8 mouse cellular contexts compared by ENCODE assay signal in genomic region chr10:80131316-80131951, GRCm38 (mm10). TPM values are rescaled to one million over a fixed set of nuclear protein-coding genes. Genes with fewer than 3 reads are reported as not detected.
DNase-seq lines count a peak whose midpoint lies in the region; ATAC-seq lines count a peak whose summit lies in the region.

No protein-coding gene starts in this region.

- peaks cover 7% of the 10 kb centered on the region for H3K27me3 ChIP-seq in kidney, embryonic 14.5 days (ENCODE audit: control insufficient read depth, insufficient read depth, low read length)
- peaks cover 20% of the 10 kb centered on the region for H3K27me3 ChIP-seq in embryonic facial prominence, embryonic 12.5 days

- H3K9ac ChIP-seq in kidney, embryonic 14.5 days (ENCODE audit: low read depth, low read length) = peak overlapping the region; percentile 42; the same call in 1 of the 2 replicates
- peak overlapping the region; percentile 47 for H3K9ac ChIP-seq in embryonic facial prominence, embryonic 12.5 days

- no peak overlapping the region for H3K4me3 ChIP-seq in kidney, embryonic 14.5 days (ENCODE audit: low read length)
- H3K4me3 ChIP-seq in embryonic facial prominence, embryonic 12.5 days = peak overlapping the region; percentile 27

- no peak overlapping the region for H3K27ac ChIP-seq in kidney, embryonic 14.5 days (ENCODE audit: low read depth, low read length)
- H3K27ac ChIP-seq in embryonic facial prominence, embryonic 12.5 days = peak overlapping the region; percentile 30; the same call in 1 of the 2 replicates

- H3K36me3 ChIP-seq in kidney, embryonic 14.5 days (ENCODE audit: control insufficient read depth, insufficient read depth, low read length) = peaks cover 61% of the 10 kb centered on the region
- H3K36me3 ChIP-seq in embryonic facial prominence, embryonic 12.5 days = peaks cover 81% of the 10 kb centered on the region

- H3K4me1 ChIP-seq in kidney, embryonic 14.5 days (ENCODE audit: control insufficient read depth, insufficient read depth, low read length) = peaks cover 21% of the 10 kb centered on the region
- H3K4me1 ChIP-seq in embryonic facial prominence, embryonic 12.5 days = peaks cover 18% of the 10 kb centered on the region

- DNase-seq in kidney, adult 18-20 months = no peak
- peak; percentile 72 for DNase-seq in ZHBTc4 (ENCODE audit: low read depth, low spot score)
- peak; percentile 64 to 74 for DNase-seq in left cerebral cortex, postnatal 25 days (ENCODE audit: low spot score in 2 of 2)
- DNase-seq in neural tube, embryonic 10.5 days (ENCODE audit: extremely low spot score, low spot score) = peak; percentile 61
- DNase-seq in thymus, postnatal 25 days = no peak
- DNase-seq in heart, postnatal 25 days (ENCODE audit: low spot score) = no peak

- intact Hi-C loops in left cerebral cortex, postnatal 25 days (cut with DNase I) = no loop called here
- intact Hi-C loops in heart, postnatal 25 days (cut with DNase I) = no loop called here

- WGBS in kidney, embryonic 14.5 days = 10% methylated on average over 52 of the region's 55 CpGs
- 14% methylated on average over 55 of the region's 55 CpGs for WGBS in embryonic facial prominence, embryonic 12.5 days

- H3K4me2 ChIP-seq in kidney, embryonic 14.5 days (replicated peaks; ENCODE audit: low read depth, low read length) = peak overlapping the region; percentile 39
- H3K4me2 ChIP-seq in embryonic facial prominence, embryonic 12.5 days (replicated peaks) = peak overlapping the region; percentile 48

- ATAC-seq in kidney, embryonic 14.5 days (ENCODE audit: low FRiP score, low TSS enrichment) = peak; percentile 56
- no peak for ATAC-seq in embryonic facial prominence, embryonic 12.5 days (ENCODE audit: insufficient number of reproducible peaks, insufficient read depth, low FRiP score, low TSS enrichment)

- H3K9me3 ChIP-seq in kidney, embryonic 14.5 days (ENCODE audit: control insufficient read depth, low read length) = no peaks in the 10 kb centered on the region
- H3K9me3 ChIP-seq in embryonic facial prominence, embryonic 12.5 days = no peaks in the 10 kb centered on the region

RNA-seq across cellular contexts. Expression of gene Atp5d, which starts 7.0 kb away (rescaled TPM):
- polyA plus RNA-seq in kidney, embryonic 14.5 days (2014; fragmentation: Nextera tagmentation; extraction: Ambion mirVana) = 519 and 582 TPM in 2 replicates
- 457 and 481 TPM in 2 replicates for polyA plus RNA-seq in embryonic facial prominence, embryonic 12.5 days (2016; fragmentation: Nextera tagmentation; extraction: Ambion mirVana)
- total RNA-seq in left cerebral cortex, postnatal 25 days (2021) = 100 to 1,000 TPM; 372 to 381 TPM
- total RNA-seq in heart, postnatal 25 days (2021) = 1,000 to 10,000 TPM; 1,252 to 1,264 TPM

RNA-seq across cellular contexts. Expression of gene Cbarp, which starts 9.2 kb away (rescaled TPM):
- polyA plus RNA-seq in kidney, embryonic 14.5 days (2014; fragmentation: Nextera tagmentation; extraction: Ambion mirVana) = 8.1 and 8.4 TPM in 2 replicates
- polyA plus RNA-seq in embryonic facial prominence, embryonic 12.5 days (2016; fragmentation: Nextera tagmentation; extraction: Ambion mirVana) = 8.4 and 8.5 TPM in 2 replicates
- 100 to 1,000 TPM; 487 TPM for total RNA-seq in left cerebral cortex, postnatal 25 days (2021)
- total RNA-seq in heart, postnatal 25 days (2021) = 1 to 10 TPM; 2.4 to 3.1 TPM

RNA-seq across cellular contexts. Expression of gene Stk11, which starts 15.8 kb away (rescaled TPM):
- 26.6 and 42.0 TPM in 2 replicates for polyA plus RNA-seq in kidney, embryonic 14.5 days (2014; fragmentation: Nextera tagmentation; extraction: Ambion mirVana)
- 17.2 and 18.5 TPM in 2 replicates for polyA plus RNA-seq in embryonic facial prominence, embryonic 12.5 days (2016; fragmentation: Nextera tagmentation; extraction: Ambion mirVana)
- 10 to 100 TPM; 92.1 to 95.0 TPM for total RNA-seq in left cerebral cortex, postnatal 25 days (2021)
- total RNA-seq in heart, postnatal 25 days (2021) = 100 to 1,000 TPM; 133 to 138 TPM

RNA-seq across cellular contexts. Expression of gene Midn, which starts 16.6 kb away (rescaled TPM):
- polyA plus RNA-seq in kidney, embryonic 14.5 days (2014; fragmentation: Nextera tagmentation; extraction: Ambion mirVana) = 42.3 and 46.2 TPM in 2 replicates
- polyA plus RNA-seq in embryonic facial prominence, embryonic 12.5 days (2016; fragmentation: Nextera tagmentation; extraction: Ambion mirVana) = 33.4 and 35.1 TPM in 2 replicates
- total RNA-seq in left cerebral cortex, postnatal 25 days (2021) = 10 to 100 TPM; 74.3 to 98.7 TPM
- 100 to 1,000 TPM in 1 of 2 experiments, 10 to 100 TPM in 1; 92.1 to 120 TPM for total RNA-seq in heart, postnatal 25 days (2021)

RNA-seq across cellular contexts. Expression of gene Sbno2, which starts 26.1 kb away (rescaled TPM):
- 10.6 and 14.8 TPM in 2 replicates for polyA plus RNA-seq in kidney, embryonic 14.5 days (2014; fragmentation: Nextera tagmentation; extraction: Ambion mirVana)
- polyA plus RNA-seq in embryonic facial prominence, embryonic 12.5 days (2016; fragmentation: Nextera tagmentation; extraction: Ambion mirVana) = 15.2 and 16.1 TPM in 2 replicates
- total RNA-seq in left cerebral cortex, postnatal 25 days (2021) = 10 to 100 TPM; 17.8 to 17.9 TPM
- total RNA-seq in heart, postnatal 25 days (2021) = 10 to 100 TPM; 11.0 to 11.6 TPM

Comparison
In these comparisons a context has a peak if more than half of its experiments do, and no peak if none do; other contexts are left out.
1. DNase-seq: peak in ZHBTc4 (single experiment), left cerebral cortex, postnatal 25 days (2 of 2) and neural tube, embryonic 10.5 days (single experiment); none in kidney, adult 18-20 months (single experiment), thymus, postnatal 25 days (single experiment) and heart, postnatal 25 days (single experiment).
2. RNA of gene Cbarp, which starts 9.2 kb away (total RNA-seq): 487 TPM in left cerebral cortex, postnatal 25 days; 2.4 to 3.1 TPM in heart, postnatal 25 days; every median in the first group is over 100 times any median in the second.